Mouse (Mus musculus): Measurements from ENCODE around the gene Baz1b. TPM values are rescaled to one million over a fixed set of nuclear protein-coding genes. Genes with fewer than 3 reads are reported as not detected.

Baz1b gene
- polyA plus RNA-seq, 1 experiment from 2014 or later: 50.8 TPM

DNA sequence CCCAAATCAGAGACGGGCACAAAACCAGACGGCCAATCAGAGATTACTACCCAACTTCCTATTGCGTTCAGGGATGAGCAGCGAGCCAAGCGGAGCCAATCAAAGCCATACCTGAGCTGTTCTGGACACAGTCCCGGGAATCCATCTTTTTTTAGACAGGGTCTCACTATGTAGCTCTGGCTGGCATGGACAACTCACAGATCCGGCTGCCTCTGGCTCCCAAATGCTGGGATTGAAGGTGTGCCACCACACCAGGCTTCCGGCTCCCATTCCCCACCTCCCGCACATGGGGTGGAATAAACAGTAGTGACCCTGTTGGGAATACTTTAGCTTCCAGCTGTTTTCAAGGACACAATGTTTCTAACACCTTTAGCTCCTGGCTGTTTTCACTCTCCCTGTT lies 93.2 kb downstream of the Baz1b start:
- Histone ChIP-seq H3K27ac (ENCODE audit: low read depth, low read length) (no peak overlapping the region), H3K4me3 (ENCODE audit: low read depth, low read length) (no peak overlapping the region), H3K36me3 (ENCODE audit: control insufficient read depth, insufficient read depth, low read length) (no peaks in the 10 kb centered on the region), H3K9me3 (ENCODE audit: control insufficient read depth, low read length) (no peaks in the 10 kb centered on the region), H3K4me1 (replicated peaks; ENCODE audit: control insufficient read depth, insufficient read depth, low read length) (0 out of 2 replicates have a peak, but pooled peaks cover 3% of the 10 kb centered on the region), H3K27me3 (replicated peaks; ENCODE audit: control insufficient read depth, insufficient read depth, low read length) (peaks cover 10% of the 10 kb centered on the region), H3K9ac (ENCODE audit: low read depth, low read length) (no peak overlapping the region), H3K4me2 (no peak overlapping the region)
- DNase-seq (ENCODE audit: low spot score) (no peak), ATAC-seq (replicated peaks; ENCODE audit: low FRiP score) (no peak)
- WGBS: 65% methylated on average over 9 of the region's 9 CpGs

GRCm38 (mm10) chr5:135285211-135285610 lies 98.1 kb downstream of the Baz1b start:
- Histone ChIP-seq H3K4me2 (no peak overlapping the region), H3K4me3 (ENCODE audit: low read depth, low read length) (no peak overlapping the region), H3K36me3 (ENCODE audit: control insufficient read depth, insufficient read depth, low read length) (no peaks in the 10 kb centered on the region), H3K4me1 (replicated peaks; ENCODE audit: control insufficient read depth, insufficient read depth, low read length) (no peaks in the 10 kb centered on the region), H3K27ac (ENCODE audit: low read depth, low read length) (no peak overlapping the region), H3K9ac (ENCODE audit: low read depth, low read length) (no peak overlapping the region), H3K9me3 (ENCODE audit: control insufficient read depth, low read length) (no peaks in the 10 kb centered on the region), H3K27me3 (replicated peaks; ENCODE audit: control insufficient read depth, insufficient read depth, low read length) (no peaks in the 10 kb centered on the region)
- DNase-seq (ENCODE audit: low spot score) (no peak), ATAC-seq (replicated peaks; ENCODE audit: low FRiP score) (no peak)
- 81% methylated on average over 3 of the region's 3 CpGs for WGBS

- Histone ChIP-seq H3K36me3 (ENCODE audit: control insufficient read depth, insufficient read depth, low read length) (no peaks in the 10 kb centered on the region), H3K4me1 (replicated peaks; ENCODE audit: control insufficient read depth, insufficient read depth, low read length) (no peaks in the 10 kb centered on the region), H3K9me3 (ENCODE audit: control insufficient read depth, low read length) (no peaks in the 10 kb centered on the region), H3K4me3 (ENCODE audit: low read depth, low read length) (no peak overlapping the region), H3K27me3 (replicated peaks; ENCODE audit: control insufficient read depth, insufficient read depth, low read length) (no peaks in the 10 kb centered on the region), H3K4me2 (no peak overlapping the region), H3K9ac (ENCODE audit: low read depth, low read length) (no peak overlapping the region), H3K27ac (ENCODE audit: low read depth, low read length) (no peak overlapping the region)
- WGBS: 2% methylated on average over 6 of the region's 6 CpGs
- DNase-seq (ENCODE audit: low spot score) (peak; percentile 63), ATAC-seq (replicated peaks; ENCODE audit: low FRiP score) (no peak)
Measured at GRCm38 (mm10) chr5:135286185-135286584, 99.1 kb downstream of the Baz1b start.

DNA sequence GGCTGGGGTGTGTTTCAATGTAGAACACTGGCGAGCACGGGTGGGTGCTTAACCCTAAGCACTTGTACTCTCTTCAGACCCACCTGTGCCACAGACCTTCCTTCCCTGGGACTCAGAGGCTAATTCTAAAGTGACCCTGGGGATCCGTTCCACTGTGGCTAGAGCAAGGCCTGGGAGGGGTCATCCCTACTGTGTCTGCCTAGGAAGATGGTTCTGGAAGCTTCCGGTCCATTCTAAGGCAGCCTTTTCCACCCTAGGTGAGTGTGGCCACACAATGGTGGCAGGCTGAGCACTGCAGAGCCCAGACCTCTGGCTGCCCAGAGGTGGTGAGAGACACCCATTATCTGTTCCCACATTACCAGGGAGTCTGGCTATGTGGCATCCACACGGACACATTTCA lies 99.9 kb downstream of the Baz1b start:
- H3K9ac ChIP-seq (ENCODE audit: low read depth, low read length): no peak overlapping the region
- 70% methylated on average over 5 of the region's 5 CpGs for WGBS
- H3K27me3 ChIP-seq (replicated peaks; ENCODE audit: control insufficient read depth, insufficient read depth, low read length): no peaks in the 10 kb centered on the region
- no peak overlapping the region for H3K27ac ChIP-seq (ENCODE audit: low read depth, low read length)
- H3K36me3 ChIP-seq (ENCODE audit: control insufficient read depth, insufficient read depth, low read length): no peaks in the 10 kb centered on the region
- ATAC-seq (replicated peaks; ENCODE audit: low FRiP score) (no peak), DNase-seq (ENCODE audit: low spot score) (no peak)
- no peak overlapping the region for H3K4me2 ChIP-seq
- no peak overlapping the region for H3K4me3 ChIP-seq (ENCODE audit: low read depth, low read length)
- no peaks in the 10 kb centered on the region for H3K4me1 ChIP-seq (replicated peaks; ENCODE audit: control insufficient read depth, insufficient read depth, low read length)
- H3K9me3 ChIP-seq (ENCODE audit: control insufficient read depth, low read length): no peaks in the 10 kb centered on the region

DNA sequence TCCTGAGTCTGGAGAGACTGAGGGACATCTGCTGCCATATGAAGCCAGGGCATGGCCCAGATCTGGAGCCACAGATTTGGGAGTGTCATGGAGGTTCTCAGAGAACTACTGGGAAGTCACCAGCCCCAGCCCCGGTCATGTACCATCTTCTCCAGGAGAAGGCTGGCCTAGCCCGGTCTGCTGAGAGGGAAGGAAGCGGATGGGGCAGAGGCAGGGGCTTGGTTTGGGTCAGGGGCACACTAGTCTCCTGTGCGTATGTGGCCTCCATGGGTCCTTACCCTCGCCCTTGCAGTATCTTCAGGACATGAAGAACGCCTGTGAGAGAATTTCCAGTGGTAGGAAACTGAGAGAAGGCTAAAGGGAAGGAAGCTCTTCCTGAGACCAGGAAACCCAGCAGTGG lies 103.6 kb downstream of the Baz1b start:
- Histone ChIP-seq H3K4me1 (replicated peaks; ENCODE audit: control insufficient read depth, insufficient read depth, low read length) (no peaks in the 10 kb centered on the region), H3K27ac (ENCODE audit: low read depth, low read length) (no peak overlapping the region), H3K4me3 (ENCODE audit: low read depth, low read length) (no peak overlapping the region), H3K9me3 (ENCODE audit: control insufficient read depth, low read length) (no peaks in the 10 kb centered on the region), H3K9ac (ENCODE audit: low read depth, low read length) (no peak overlapping the region), H3K36me3 (ENCODE audit: control insufficient read depth, insufficient read depth, low read length) (no peaks in the 10 kb centered on the region), H3K4me2 (no peak overlapping the region), H3K27me3 (replicated peaks; ENCODE audit: control insufficient read depth, insufficient read depth, low read length) (no peaks in the 10 kb centered on the region)
- ATAC-seq (replicated peaks; ENCODE audit: low FRiP score) (no peak), DNase-seq (ENCODE audit: low spot score) (no peak)
- WGBS: 68% methylated on average over 6 of the region's 6 CpGs

DNA sequence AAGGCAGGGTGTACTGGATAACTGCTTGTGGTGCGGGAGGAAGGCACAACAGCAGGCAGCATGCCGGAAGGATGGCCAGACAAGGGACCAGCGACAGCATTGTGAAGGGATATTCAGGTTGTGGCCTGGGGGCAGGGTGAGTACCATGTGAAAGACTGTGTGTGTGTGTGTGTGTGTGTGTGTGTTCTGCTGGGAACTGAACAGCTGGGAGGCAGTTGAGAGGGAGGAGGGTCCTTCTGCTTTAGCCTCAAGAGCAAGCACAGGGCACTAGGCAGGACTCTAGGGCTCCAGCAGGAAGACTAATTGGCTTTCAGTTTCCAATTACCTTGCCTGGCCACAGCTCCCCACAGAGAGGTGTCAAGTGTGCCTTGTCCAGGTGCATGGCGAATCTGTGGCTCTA lies 104.1 kb downstream of the Baz1b start:
- ATAC-seq (replicated peaks; ENCODE audit: low FRiP score) (no peak), DNase-seq (ENCODE audit: low spot score) (no peak)
- Histone ChIP-seq H3K36me3 (ENCODE audit: control insufficient read depth, insufficient read depth, low read length) (no peaks in the 10 kb centered on the region), H3K4me2 (no peak overlapping the region), H3K27ac (ENCODE audit: low read depth, low read length) (no peak overlapping the region), H3K9me3 (ENCODE audit: control insufficient read depth, low read length) (no peaks in the 10 kb centered on the region), H3K27me3 (replicated peaks; ENCODE audit: control insufficient read depth, insufficient read depth, low read length) (no peaks in the 10 kb centered on the region), H3K9ac (ENCODE audit: low read depth, low read length) (no peak overlapping the region), H3K4me1 (replicated peaks; ENCODE audit: control insufficient read depth, insufficient read depth, low read length) (no peaks in the 10 kb centered on the region), H3K4me3 (ENCODE audit: low read depth, low read length) (no peak overlapping the region)
- 61% methylated on average over 4 of the region's 4 CpGs for WGBS

- ATAC-seq (replicated peaks; ENCODE audit: low FRiP score) (no peak), DNase-seq (ENCODE audit: low spot score) (no peak)
- Histone ChIP-seq H3K9me3 (ENCODE audit: control insufficient read depth, low read length) (no peaks in the 10 kb centered on the region), H3K27ac (ENCODE audit: low read depth, low read length) (no peak overlapping the region), H3K9ac (ENCODE audit: low read depth, low read length) (no peak overlapping the region), H3K4me3 (ENCODE audit: low read depth, low read length) (no peak overlapping the region), H3K36me3 (ENCODE audit: control insufficient read depth, insufficient read depth, low read length) (no peaks in the 10 kb centered on the region), H3K4me2 (no peak overlapping the region), H3K4me1 (replicated peaks; ENCODE audit: control insufficient read depth, insufficient read depth, low read length) (no peaks in the 10 kb centered on the region), H3K27me3 (replicated peaks; ENCODE audit: control insufficient read depth, insufficient read depth, low read length) (no peaks in the 10 kb centered on the region)
- WGBS: 67% methylated on average over 2 of the region's 2 CpGs
Measured at GRCm38 (mm10) chr5:135292001-135292400, 104.9 kb downstream of the Baz1b start.

Small RNA genes within 50 kb of the gene (microRNA-seq; reads per million reads assigned to microRNA genes)
- gene Gm25315 (ENCODE audit: borderline number of aligned reads): not detected

Other genes with a start within 250 kb of the Baz1b start
- 3.1 and 3.7 TPM in 2 replicates for gene Cldn4, start 240.3 kb upstream of the Baz1b start, polyA plus RNA-seq (2014; fragmentation: Nextera tagmentation; extraction: Ambion mirVana)
- 2.0 and 2.2 TPM in 2 replicates for gene Cldn3, start 201.1 kb upstream of the Baz1b start, polyA plus RNA-seq (2014; fragmentation: Nextera tagmentation; extraction: Ambion mirVana)
- 64.9 and 71.1 TPM in 2 replicates for gene Abhd11, start 178.1 kb upstream of the Baz1b start, polyA plus RNA-seq (2014; fragmentation: Nextera tagmentation; extraction: Ambion mirVana)
- 6.2 and 6.4 TPM in 2 replicates for gene Stx1a, start 163.8 kb upstream of the Baz1b start, polyA plus RNA-seq (2014; fragmentation: Nextera tagmentation; extraction: Ambion mirVana)
- 25.1 and 27.2 TPM in 2 replicates for gene Dnajc30, start 123.1 kb upstream of the Baz1b start, polyA plus RNA-seq (2014; fragmentation: Nextera tagmentation; extraction: Ambion mirVana)
- gene Bud23, start 122.3 kb upstream of the Baz1b start, polyA plus RNA-seq (2014; fragmentation: Nextera tagmentation; extraction: Ambion mirVana): 157 and 158 TPM in 2 replicates
- 2.6 and 3.0 TPM in 2 replicates for gene Vps37d, start 109.0 kb upstream of the Baz1b start, polyA plus RNA-seq (2014; fragmentation: Nextera tagmentation; extraction: Ambion mirVana)
- gene Mlxipl, start 97.4 kb upstream of the Baz1b start, polyA plus RNA-seq (2014; fragmentation: Nextera tagmentation; extraction: Ambion mirVana): 18.5 and 18.7 TPM in 2 replicates
- gene Tbl2, start 37.6 kb upstream of the Baz1b start, polyA plus RNA-seq (2014; fragmentation: Nextera tagmentation; extraction: Ambion mirVana): 24.6 and 29.2 TPM in 2 replicates
- 52.5 and 52.9 TPM in 2 replicates for gene Bcl7b, start 19.0 kb upstream of the Baz1b start, polyA plus RNA-seq (2014; fragmentation: Nextera tagmentation; extraction: Ambion mirVana)
- gene Fzd9, start 64.0 kb downstream of the Baz1b start, polyA plus RNA-seq (2014; fragmentation: Nextera tagmentation; extraction: Ambion mirVana): 0.47 and 0.58 TPM in 2 replicates
- gene Fkbp6, start 162.8 kb downstream of the Baz1b start, polyA plus RNA-seq (2014; fragmentation: Nextera tagmentation; extraction: Ambion mirVana): 0.40 TPM in 1 of 2 replicates, not detected in the other
- not detected in 2 replicates for gene Trim50, start 166.0 kb downstream of the Baz1b start, polyA plus RNA-seq (2014; fragmentation: Nextera tagmentation; extraction: Ambion mirVana)
- 32.7 and 42.2 TPM in 2 replicates for gene Nsun5, start 182.7 kb downstream of the Baz1b start, polyA plus RNA-seq (2014; fragmentation: Nextera tagmentation; extraction: Ambion mirVana)
- 18.0 and 19.7 TPM in 2 replicates for gene Pom121, start 207.3 kb downstream of the Baz1b start, polyA plus RNA-seq (2014; fragmentation: Nextera tagmentation; extraction: Ambion mirVana)

Data from liver, embryonic 11.5 days (tissue).